ENCODE assay signal across 27 mouse cellular contexts in genomic region chr16:85966251-85966650, GRCm38 (mm10).
A peak's percentile ranks its signal among the peaks of the same experiment; 100 is the strongest.
DNase-seq lines count a peak whose midpoint lies in the region; ATAC-seq and TF ChIP-seq lines count a peak whose summit lies in the region.
"Had no signal": no experiment of that assay in that cellular context is flagged by ENCODE, and none has a peak within 500 bp of the region (broad histone marks: within the 10 kb centered on the region; RNA-seq: fewer than 3 reads in every experiment).

No protein-coding gene starts in this region.

- ATAC-seq in kidney, embryonic 16.5 days (ENCODE audit: low FRiP score, low TSS enrichment): no peak
- ATAC-seq: CD4-positive, CD25-positive, alpha-beta regulatory T cell, adult 4 months; forebrain, embryonic 15.5 days; hindbrain, postnatal 0 days; inflammation-experienced regulatory T-cells, adult 6 months; intestine, embryonic 16.5 days had no signal

- no peak for TF ChIP-seq CTCF in left cerebral cortex, adult 2 months (IDR thresholded peaks at IDR 0.05)

- peaks cover 6% of the 10 kb centered on the region; the same call in 1 of the 2 replicates for H3K4me1 ChIP-seq in kidney, embryonic 16.5 days (ENCODE audit: insufficient read depth, low read length)
- H3K4me1 ChIP-seq: forebrain, embryonic 15.5 days had no signal

- H3K4me3 ChIP-seq in kidney, embryonic 16.5 days (ENCODE audit: low read length): no peak overlapping the region
- H3K4me3 ChIP-seq in left cerebral cortex, adult 2 months: no peak overlapping the region
- H3K4me3 ChIP-seq: erythroblast, embryonic 14.5 days; forebrain, embryonic 12.5 days; forebrain, embryonic 15.5 days; heart, embryonic 12.5 days; heart, embryonic 15.5 days had no signal

- intact Hi-C loops in left cerebral cortex, adult 2 months (cut with DNase I): no loop called here

- H3K27me3 ChIP-seq in kidney, embryonic 16.5 days (ENCODE audit: insufficient read depth, low read length): no peaks in the 10 kb centered on the region
- H3K27me3 ChIP-seq: forebrain, embryonic 15.5 days; heart, embryonic 12.5 days; heart, embryonic 15.5 days had no signal

- H3K9ac ChIP-seq in kidney, embryonic 16.5 days (replicated peaks; ENCODE audit: low read length): no peak overlapping the region
- H3K9ac ChIP-seq: forebrain, embryonic 12.5 days; forebrain, embryonic 15.5 days; heart, embryonic 12.5 days; heart, embryonic 15.5 days; hindbrain, embryonic 14.5 days had no signal

- DNase-seq in adrenal gland, adult (ENCODE audit: inconsistent age in 2 of 2, low spot score in 1 of 2): peak; percentile 9 to 70
- no peak for DNase-seq in adrenal gland, postnatal 4 days (ENCODE audit: low spot score in 2 of 2)
- peak; percentile 8 for DNase-seq in adrenal gland, postnatal 14 days
- DNase-seq in adrenal gland, adult 8-10 months: no peak
- DNase-seq in Muller cell, postnatal 12 days (ENCODE audit: inconsistent ontology term): peak; percentile 73
- no peak for DNase-seq in left cerebral cortex, adult 2 months (ENCODE audit: extremely low spot score in 1 of 2, low spot score in 2 of 2)
- DNase-seq: cerebellum, adult 11-12 months; cerebellum, adult 8-10 months; cerebellum, postnatal 10 days; cerebellum, postnatal 36 days; embryo, embryonic 11 days; gastrocnemius, postnatal 25 days; heart, adult 18-20 months; heart, postnatal 10 days; heart, postnatal 4 days; kidney, adult 18-20 months had no signal

- H3K4me2 ChIP-seq in kidney, embryonic 16.5 days (replicated peaks; ENCODE audit: low read depth, low read length): no peak overlapping the region
- H3K4me2 ChIP-seq: forebrain, embryonic 12.5 days; forebrain, embryonic 15.5 days; heart, embryonic 12.5 days; heart, embryonic 15.5 days; hindbrain, embryonic 14.5 days had no signal

- WGBS in kidney, embryonic 16.5 days: 74% methylated on average over 4 of the region's 4 CpGs

- H3K36me3 ChIP-seq in kidney, embryonic 16.5 days (ENCODE audit: insufficient read depth, low read length): no peaks in the 10 kb centered on the region
- H3K36me3 ChIP-seq: forebrain, embryonic 12.5 days; forebrain, embryonic 15.5 days; heart, embryonic 12.5 days; heart, embryonic 15.5 days had no signal

- no peak overlapping the region for H3K27ac ChIP-seq in kidney, embryonic 16.5 days (ENCODE audit: low read length)
- H3K27ac ChIP-seq in left cerebral cortex, adult 2 months: no peak overlapping the region
- H3K27ac ChIP-seq: forebrain, embryonic 12.5 days; forebrain, embryonic 15.5 days; heart, embryonic 15.5 days; hindbrain, embryonic 14.5 days; hindbrain, postnatal 0 days had no signal

- no peaks in the 10 kb centered on the region for H3K9me3 ChIP-seq in kidney, embryonic 16.5 days (ENCODE audit: low read length)
- H3K9me3 ChIP-seq: forebrain, embryonic 12.5 days; forebrain, embryonic 15.5 days; heart, embryonic 12.5 days; heart, embryonic 15.5 days had no signal

Comparison
In these comparisons a context has a peak if more than half of its experiments do, and no peak if none do; other contexts are left out.
1. DNase-seq: peak in adrenal gland, adult (2 of 2), adrenal gland, postnatal 14 days (single experiment) and Muller cell, postnatal 12 days (single experiment); none in adrenal gland, postnatal 4 days (0 of 2), adrenal gland, adult 8-10 months (single experiment) and left cerebral cortex, adult 2 months (0 of 2).